Mouse (Mus musculus): Measurements from ENCODE around the gene Rpgrip1l.

GRCm38 (mm10) chr8:91323511-91323910 lies 10.4 kb upstream of the Rpgrip1l start:
- TF ChIP-seq POLR2A (IDR thresholded peaks at IDR 0.05; ENCODE audit: extremely low read depth, insufficient read depth, low read length) (no peak), CTCF (IDR thresholded peaks at IDR 0.05; ENCODE audit: extremely low read depth, insufficient read depth, low read length) (no peak)

All from cortical plate, adult 2 months (tissue).